Mouse (Mus musculus) myocyte (in vitro differentiated cells): ENCODE measurements at regions not wholly inside any gene's neighbourhood (a gene's known extent, or its start where the extent isn't known, plus 50 kb on each side); places are given as distances from the start of the nearest gene placed in this dataset.

ENCODE experiments used
- H3K27me3 ChIP-seq: one replicate; pipeline ENCODE4 v1.6.1; 2011; ENCODE audit not compliant: control insufficient read depth, insufficient read depth, insufficient read length
- H3K36me3 ChIP-seq: one replicate; pipeline ENCODE4 v1.6.1; 2011; ENCODE audit not compliant: control insufficient read depth, insufficient read depth
- H3K4me2 ChIP-seq: one replicate; pipeline ENCODE4 v1.6.1; 2011; ENCODE audit warnings: low read depth, control low read depth
- H3K4me3 ChIP-seq: one replicate; pipeline ENCODE4 v1.5.1; 2011; ENCODE audit warnings: mild to moderate bottlenecking, control low read depth, moderate library complexity
- H3K79me2 ChIP-seq: one replicate; pipeline ENCODE4 v1.6.1; 2011; ENCODE audit not compliant: control insufficient read depth, insufficient read depth
- H3ac ChIP-seq: one replicate; pipeline ENCODE4 v1.6.1; 2011; ENCODE audit not compliant: control insufficient read depth, insufficient read length
- CEBPB ChIP-seq: IDR thresholded peaks from 2 replicates; pipeline ENCODE4 v1.6.1; 2011; ENCODE audit warnings: mild to moderate bottlenecking, moderate library complexity; ENCODE audit not compliant: poor library complexity, insufficient read depth, severe bottlenecking
- E2F4 ChIP-seq: IDR thresholded peaks from one replicate; pipeline ENCODE4 v1.6.1; 2011; ENCODE audit warnings: mild to moderate bottlenecking, control low read depth, moderate library complexity; ENCODE audit not compliant: insufficient read depth
- MAX ChIP-seq: IDR thresholded peaks from one replicate; pipeline ENCODE4 v1.6.1; 2011; ENCODE audit warnings: low read depth, mild to moderate bottlenecking, control low read depth
- MYOD1 ChIP-seq, 3 experiments: IDR thresholded peaks; one replicate each; pipeline ENCODE4 v1.6.1; 2011; ENCODE audit warnings: control low read depth in 2 of 3, low read depth in 2 of 3, mild to moderate bottlenecking in 2 of 3, moderate library complexity in 1 of 3; ENCODE audit not compliant: insufficient read length in 2 of 3, control insufficient read depth in 1 of 3
- MYOG ChIP-seq, 3 experiments: IDR thresholded peaks; one replicate each; pipeline ENCODE4 v1.6.1; 2011; ENCODE audit warnings: control low read depth in 2 of 3, low read depth in 2 of 3, mild to moderate bottlenecking in 2 of 3; ENCODE audit not compliant: insufficient read length in 2 of 3, control insufficient read depth in 1 of 3, insufficient read depth in 1 of 3
- POLR2A ChIP-seq: IDR thresholded peaks from one replicate; pipeline ENCODE4 v1.6.1; 2011; ENCODE audit warnings: low read depth, mild to moderate bottlenecking, control low read depth, moderate library complexity; ENCODE audit not compliant: insufficient read length
- POLR2AphosphoS2 ChIP-seq: IDR thresholded peaks from one replicate; pipeline ENCODE4 v1.6.1; 2011; ENCODE audit warnings: low read depth, control low read depth; ENCODE audit not compliant: insufficient read length
- REST ChIP-seq: IDR thresholded peaks from one replicate; pipeline ENCODE4 v1.6.1; 2011; ENCODE audit warnings: mild to moderate bottlenecking, control low read depth, moderate library complexity; ENCODE audit not compliant: insufficient read depth, insufficient read length
- SRF ChIP-seq: IDR thresholded peaks from one replicate; pipeline ENCODE4 v1.6.1; 2011; ENCODE audit warnings: low read depth; ENCODE audit not compliant: control insufficient read depth, insufficient read length
- TCF12 ChIP-seq: IDR thresholded peaks from one replicate; pipeline ENCODE4 v1.6.1; 2011; ENCODE audit warnings: mild to moderate bottlenecking, control low read depth; ENCODE audit not compliant: poor library complexity, insufficient read depth, severe bottlenecking
- TCF3 ChIP-seq: IDR thresholded peaks from one replicate; pipeline ENCODE4 v1.6.1; 2011; ENCODE audit warnings: low read depth, control low read depth; ENCODE audit not compliant: insufficient read length
- USF1 ChIP-seq: IDR thresholded peaks from one replicate; pipeline ENCODE4 v1.6.1; 2011; ENCODE audit warnings: low read depth, mild to moderate bottlenecking, control low read depth, moderate library complexity

GRCm38 (mm10) chr7:35996609-35997008 lies 193.8 kb upstream of the Zfp507 start:
- TF ChIP-seq POLR2A, result no peak
- no peak for TF ChIP-seq MYOG (IDR thresholded peaks at IDR 0.05; ENCODE audit: control insufficient read depth in 1 of 3, insufficient read depth in 1 of 3, insufficient read length in 2 of 3, low read depth in 2 of 3)
- TF ChIP-seq USF1, result no peak
- Histone ChIP-seq H3K27me3 (no peaks in the 10 kb centered on the region), H3K4me2 (no peak overlapping the region), H3K4me3 (no peak overlapping the region), H3K79me2 (no peaks in the 10 kb centered on the region), H3K36me3 (no peaks in the 10 kb centered on the region), H3ac (no peak overlapping the region)

- no peaks in the 10 kb centered on the region for H3K79me2 ChIP-seq
- H3K4me3 ChIP-seq, result no peak overlapping the region
- TF ChIP-seq REST, result no peak
- TF ChIP-seq MYOD1 (IDR thresholded peaks at IDR 0.05; ENCODE audit: control insufficient read depth in 1 of 3, insufficient read length in 2 of 3, low read depth in 2 of 3), result no peak
- TF ChIP-seq USF1, result no peak
- TF ChIP-seq POLR2AphosphoS2, result no peak
- no peak for TF ChIP-seq E2F4
- TF ChIP-seq TCF3, result no peak
- no peak for TF ChIP-seq MAX
- no peak for TF ChIP-seq POLR2A
- TF ChIP-seq TCF12, result no peak
- no peak for TF ChIP-seq MYOG (IDR thresholded peaks at IDR 0.05; ENCODE audit: control insufficient read depth in 1 of 3, insufficient read depth in 1 of 3, insufficient read length in 2 of 3, low read depth in 2 of 3)
- no peak for TF ChIP-seq CEBPB
- no peak for TF ChIP-seq SRF
- no peaks in the 10 kb centered on the region for H3K27me3 ChIP-seq
- H3ac ChIP-seq, result no peak overlapping the region
- peak overlapping the region; percentile 26 for H3K4me2 ChIP-seq
- H3K36me3 ChIP-seq, result no peaks in the 10 kb centered on the region
Measured at GRCm38 (mm10) chr7:35992511-35992910, 189.7 kb upstream of the Zfp507 start.

GRCm38 (mm10) chr7:35991141-35991540 lies 188.3 kb upstream of the Zfp507 start:
- Histone ChIP-seq H3K79me2 (no peaks in the 10 kb centered on the region), H3K27me3 (no peaks in the 10 kb centered on the region), H3ac (no peak overlapping the region), H3K4me2 (no peak overlapping the region), H3K4me3 (no peak overlapping the region), H3K36me3 (no peaks in the 10 kb centered on the region)
- TF ChIP-seq POLR2A, result no peak

- H3K4me2 ChIP-seq, result no peak overlapping the region
- no peaks in the 10 kb centered on the region for H3K36me3 ChIP-seq
- no peaks in the 10 kb centered on the region for H3K27me3 ChIP-seq
- no peaks in the 10 kb centered on the region for H3K79me2 ChIP-seq
- H3ac ChIP-seq, result no peak overlapping the region
- TF ChIP-seq MAX, result no peak
- no peak for TF ChIP-seq REST
- TF ChIP-seq E2F4, result no peak
- TF ChIP-seq MYOD1 (IDR thresholded peaks at IDR 0.05; ENCODE audit: control insufficient read depth in 1 of 3, insufficient read length in 2 of 3, low read depth in 2 of 3), result no peak
- no peak for TF ChIP-seq MYOG (IDR thresholded peaks at IDR 0.05; ENCODE audit: control insufficient read depth in 1 of 3, insufficient read depth in 1 of 3, insufficient read length in 2 of 3, low read depth in 2 of 3)
- TF ChIP-seq POLR2A, result no peak
- TF ChIP-seq SRF, result no peak
- no peak for TF ChIP-seq TCF12
- no peak for TF ChIP-seq USF1
- no peak for TF ChIP-seq CEBPB
- no peak for TF ChIP-seq TCF3
- TF ChIP-seq POLR2AphosphoS2, result no peak
- H3K4me3 ChIP-seq, result no peak overlapping the region
Measured at GRCm38 (mm10) chr7:35989456-35989855, 186.7 kb upstream of the Zfp507 start.

- Histone ChIP-seq H3ac (no peak overlapping the region), H3K27me3 (no peaks in the 10 kb centered on the region), H3K79me2 (no peaks in the 10 kb centered on the region), H3K4me3 (no peak overlapping the region), H3K36me3 (no peaks in the 10 kb centered on the region), H3K4me2 (no peak overlapping the region)
- TF ChIP-seq TCF3 (no peak), USF1 (no peak), MAX (no peak), POLR2AphosphoS2 (no peak), REST (no peak), MYOG (IDR thresholded peaks at IDR 0.05; ENCODE audit: control insufficient read depth in 1 of 3, insufficient read depth in 1 of 3, insufficient read length in 2 of 3, low read depth in 2 of 3) (no peak)
Measured at GRCm38 (mm10) chr7:35988449-35989109, 185.8 kb upstream of the Zfp507 start.

GRCm38 (mm10) chr7:35977986-35978385 lies 175.2 kb upstream of the Zfp507 start:
- H3K4me3 ChIP-seq, result no peak overlapping the region

More at GRCm38 (mm10) chr7:35977986-35978385, 175.2 kb upstream of the Zfp507 start:
- H3K79me2 ChIP-seq, result no peaks in the 10 kb centered on the region
- H3K36me3 ChIP-seq, result no peaks in the 10 kb centered on the region
- TF ChIP-seq POLR2AphosphoS2 (no peak), MYOG (IDR thresholded peaks at IDR 0.05; ENCODE audit: control insufficient read depth in 1 of 3, insufficient read depth in 1 of 3, insufficient read length in 2 of 3, low read depth in 2 of 3) (no peak)
- H3K27me3 ChIP-seq, result no peaks in the 10 kb centered on the region
- H3K4me2 ChIP-seq, result no peak overlapping the region
- H3ac ChIP-seq, result no peak overlapping the region
